In the genomic region with DNA sequence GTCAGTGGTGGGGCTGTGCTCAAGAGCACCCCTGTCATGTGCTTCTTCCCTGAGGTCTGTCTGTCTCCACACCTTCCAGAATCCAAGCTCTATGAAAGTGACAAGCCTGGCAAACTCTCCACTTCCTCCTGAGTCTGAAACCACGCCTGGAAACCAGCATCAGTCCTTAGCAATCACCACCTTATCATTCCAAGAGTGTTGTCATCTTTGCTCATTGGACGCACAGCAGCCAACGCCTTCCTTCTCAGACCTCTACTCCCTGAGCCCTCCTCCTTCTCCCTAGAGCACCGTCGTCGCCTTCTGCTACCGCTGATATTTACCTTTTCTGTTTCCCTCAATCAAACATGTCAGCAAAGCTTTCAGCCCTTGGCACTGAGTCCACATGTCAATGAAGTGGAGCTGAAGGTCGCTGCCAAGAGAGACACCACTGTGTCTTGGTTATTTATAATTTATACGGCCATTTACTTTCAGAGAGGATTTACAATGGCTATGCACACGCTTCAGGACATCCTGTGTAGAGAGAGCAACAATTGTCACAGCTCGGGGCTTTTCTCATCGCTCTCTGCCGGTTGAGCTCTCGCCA, we compare ENCODE assay signal across 9 mouse cellular contexts. TPM values are rescaled to one million over a fixed set of nuclear protein-coding genes. Genes with fewer than 3 reads are reported as not detected.
DNase-seq lines count a peak whose midpoint lies in the region; ATAC-seq and TF ChIP-seq lines count a peak whose summit lies in the region.
"Had no signal": no experiment of that assay in that cellular context is flagged by ENCODE, and none has a peak within 500 bp of the region (broad histone marks: within the 10 kb centered on the region; RNA-seq: fewer than 3 reads in every experiment).

No protein-coding gene starts in this region.

- no peaks in the 10 kb centered on the region for H3K27me3 ChIP-seq in erythroblast, embryonic 14.5 days (ENCODE audit: control insufficient read depth)
- H3K27me3 ChIP-seq in limb, embryonic 10.5 days (ENCODE audit: low read depth, poor library complexity, severe bottlenecking), result no peaks in the 10 kb centered on the region
- no peaks in the 10 kb centered on the region for H3K27me3 ChIP-seq in midbrain, embryonic 13.5 days

- peaks cover 52% of the 10 kb centered on the region for H3K4me1 ChIP-seq in erythroblast, embryonic 14.5 days (ENCODE audit: control insufficient read depth)
- peaks cover 3% of the 10 kb centered on the region; the same call in 1 of the 2 replicates for H3K4me1 ChIP-seq in embryonic fibroblast, embryonic 13.5 days (ENCODE audit: control insufficient read depth, insufficient read depth, low read length)
- H3K4me1 ChIP-seq in limb, embryonic 10.5 days, result peaks cover 37% of the 10 kb centered on the region
- peaks cover 31% of the 10 kb centered on the region for H3K4me1 ChIP-seq in midbrain, embryonic 13.5 days (replicated peaks)

- peaks cover 16% of the 10 kb centered on the region for H3K36me3 ChIP-seq in erythroblast, embryonic 14.5 days (ENCODE audit: control insufficient read depth)
- H3K36me3 ChIP-seq in limb, embryonic 10.5 days, result no peaks in the 10 kb centered on the region; the same call in 1 of the 2 replicates
- no peaks in the 10 kb centered on the region for H3K36me3 ChIP-seq in midbrain, embryonic 13.5 days

- WGBS in limb, embryonic 10.5 days, result 77% methylated on average over 14 of the region's 14 CpGs
- 39% methylated on average over 14 of the region's 14 CpGs for WGBS in midbrain, embryonic 13.5 days

- H3K27ac ChIP-seq in embryonic fibroblast, embryonic 13.5 days (ENCODE audit: insufficient read depth, low read length), result no peak overlapping the region
- H3K27ac ChIP-seq in limb, embryonic 10.5 days, result no peak overlapping the region
- no peak overlapping the region; the same call in 1 of the 2 replicates for H3K27ac ChIP-seq in midbrain, embryonic 13.5 days

- no peak for TF ChIP-seq CTCF in embryonic fibroblast, embryonic 13.5 days (IDR thresholded peaks at IDR 0.05; ENCODE audit: borderline replicate concordance, insufficient read depth, low read length)

- no peaks in the 10 kb centered on the region for H3K9me3 ChIP-seq in erythroblast, embryonic 14.5 days (ENCODE audit: control insufficient read depth, low read length)
- no peaks in the 10 kb centered on the region for H3K9me3 ChIP-seq in limb, embryonic 10.5 days (replicated peaks)
- no peaks in the 10 kb centered on the region for H3K9me3 ChIP-seq in midbrain, embryonic 13.5 days

- no peak for ATAC-seq in erythroblast, adult 5-6 weeks (replicated peaks; ENCODE audit: low FRiP score, poor library complexity, severe bottlenecking)
- ATAC-seq in midbrain, embryonic 13.5 days, result no peak
- no peak for ATAC-seq in cerebellum, adult (ENCODE audit: insufficient number of reproducible peaks, low FRiP score, low TSS enrichment)

- H3K4me2 ChIP-seq in midbrain, embryonic 13.5 days (replicated peaks), result peak overlapping the region; percentile 83

- no peak for TF ChIP-seq POLR2A in embryonic fibroblast, embryonic 13.5 days (IDR thresholded peaks at IDR 0.05; ENCODE audit: low read depth, low read length)

- no peak for DNase-seq in limb, embryonic 10.5 days (ENCODE audit: low spot score)
- no peak for DNase-seq in spleen, postnatal 36 days (ENCODE audit: low spot score in 2 of 2)
- no peak for DNase-seq in cerebellum, adult 9-11 months
- DNase-seq: cerebellum, postnatal 36 days had no signal

- H3K9ac ChIP-seq in midbrain, embryonic 13.5 days (replicated peaks), result peak overlapping the region; percentile 91; the same call in 1 of the 2 replicates

- peak overlapping the region; percentile 86 for H3K4me3 ChIP-seq in erythroblast, embryonic 14.5 days (replicated peaks)
- H3K4me3 ChIP-seq in embryonic fibroblast, embryonic 13.5 days (ENCODE audit: insufficient read depth, low read length), result peak overlapping the region; percentile 88; the same call in 1 of the 2 replicates
- 0 out of 2 replicates have a peak overlapping the region, but pooled peaks have one; percentile 87 for H3K4me3 ChIP-seq in limb, embryonic 10.5 days
- peak overlapping the region; percentile 88 for H3K4me3 ChIP-seq in midbrain, embryonic 13.5 days (replicated peaks)

RNA-seq across cellular contexts. Expression of gene Rcan1, which starts 6.2 kb away (rescaled TPM):
- polyA plus RNA-seq in erythroblast, embryonic 14.5 days (2012), result 1.4 and 1.7 TPM in 2 replicates
- not detected in 2 replicates for total RNA-seq in erythroblast, adult 5-6 weeks (2015; ENCODE audit: low replicate concordance)
- 2.0 and 12.4 TPM in 2 replicates for total RNA-seq in erythroblast, adult 5-6 weeks (2017; ENCODE audit: low replicate concordance)
- 25.9 and 35.3 TPM in 2 replicates for polyA plus RNA-seq in embryonic fibroblast, embryonic 13.5 days (2011; ENCODE audit: insufficient read length, low read depth, missing spikeins)
- polyA plus RNA-seq in limb, embryonic 10.5 days (2016; fragmentation: Nextera tagmentation; extraction: Ambion mirVana), result 26.1 and 28.0 TPM in 2 replicates
- 46.8 and 47.4 TPM in 2 replicates for polyA plus RNA-seq in midbrain, embryonic 13.5 days (2015; fragmentation: Nextera tagmentation; extraction: Ambion mirVana)

RNA-seq across cellular contexts. Expression of gene Clic6, which starts 21.1 kb away (rescaled TPM):
- polyA plus RNA-seq in erythroblast, embryonic 14.5 days (2012), result not detected in 2 replicates
- not detected in 2 replicates for total RNA-seq in erythroblast, adult 5-6 weeks (2015; ENCODE audit: low replicate concordance)
- not detected in 2 replicates for total RNA-seq in erythroblast, adult 5-6 weeks (2017; ENCODE audit: low replicate concordance)
- polyA plus RNA-seq in embryonic fibroblast, embryonic 13.5 days (2011; ENCODE audit: insufficient read length, low read depth, missing spikeins), result not detected in 2 replicates
- 0.64 and 0.84 TPM in 2 replicates for polyA plus RNA-seq in limb, embryonic 10.5 days (2016; fragmentation: Nextera tagmentation; extraction: Ambion mirVana)
- 1.2 and 3.1 TPM in 2 replicates for polyA plus RNA-seq in midbrain, embryonic 13.5 days (2015; fragmentation: Nextera tagmentation; extraction: Ambion mirVana)

Comparison
In these comparisons a context has a peak if more than half of its experiments do, and no peak if none do; other contexts are left out.
1. RNA of gene Rcan1, which starts 6.2 kb away (polyA plus RNA-seq): 46.8 to 47.4 TPM in midbrain, embryonic 13.5 days, 26.1 to 28.0 TPM in limb, embryonic 10.5 days and 25.9 to 35.3 TPM in embryonic fibroblast, embryonic 13.5 days; 1.4 to 1.7 TPM in erythroblast, embryonic 14.5 days; every median in the first group is over 10 times any median in the second.
2. Peak in every context shown above with its lines, with median percentiles within 50 percentile points of each other: H3K4me3 ChIP-seq.